Mouse (Mus musculus) liver, embryonic 15.5 days (tissue): ENCODE measurements around the gene Lst1. TPM values are rescaled to one million over a fixed set of nuclear protein-coding genes. Genes with fewer than 3 reads are reported as not detected.
A peak's percentile ranks its signal among the peaks of the same experiment; 100 is the strongest.

Experiments used
- ATAC-seq: fragments of 200-750 bp; cut with Nextera tagmentation; 2 replicates; pipeline ENCODE4 v1.8.0; 2017; ENCODE audit warnings: moderate number of reproducible peaks, mild to moderate bottlenecking, moderate library complexity; ENCODE audit not compliant: insufficient read depth
- H3K27ac ChIP-seq: fragments of 300-500 bp; sonication (generic); replicated peaks from 2 replicates; pipeline ENCODE4 v1.5.1; 2015; ENCODE audit warnings: mild to moderate bottlenecking, inconsistent platforms
- H3K27me3 ChIP-seq: fragments of 300-500 bp; sonication (generic); 2 replicates; pipeline ENCODE4 v1.6.1; 2015; ENCODE audit warnings: mild to moderate bottlenecking, inconsistent platforms
- H3K36me3 ChIP-seq: fragments of 300-500 bp; sonication (generic); replicated peaks from 2 replicates; pipeline ENCODE4 v1.6.1; 2015; ENCODE audit warnings: moderate library complexity, mild to moderate bottlenecking, inconsistent platforms
- H3K4me1 ChIP-seq: fragments of 300-500 bp; sonication (generic); replicated peaks from 2 replicates; pipeline ENCODE4 v1.6.1; 2015; ENCODE audit warnings: inconsistent platforms
- H3K4me2 ChIP-seq: fragments of 300-500 bp; sonication (generic); 2 replicates; pipeline ENCODE4 v1.6.1; 2015; ENCODE audit warnings: moderate library complexity, mild to moderate bottlenecking, inconsistent platforms
- H3K4me3 ChIP-seq: fragments of 300-500 bp; sonication (generic); replicated peaks from 2 replicates; pipeline ENCODE4 v1.5.1; 2015; ENCODE audit warnings: mild to moderate bottlenecking, inconsistent platforms
- H3K9ac ChIP-seq: fragments of 300-500 bp; sonication (generic); 2 replicates; pipeline ENCODE4 v1.6.1; 2015; ENCODE audit warnings: moderate library complexity, mild to moderate bottlenecking, inconsistent platforms
- H3K9me3 ChIP-seq: fragments of 300-500 bp; sonication (generic); replicated peaks from 2 replicates; pipeline ENCODE4 v1.6.1; 2016; ENCODE audit warnings: inconsistent platforms
- WGBS: fragments of 180-500 bp; shearing (Covaris S2); methylation state at CpG from one replicate; pipeline ENCODE4 v1.1.7; 2015; ENCODE audit warnings: mixed read lengths; ENCODE audit not compliant: insufficient replicate concordance; 5-methylcytosine and 5-hydroxymethylcytosine counted together
- polyA plus RNA-seq: library from polyadenylated mRNA; unstranded; fragments of >200 nt; fragmentation: Nextera tagmentation; extraction: Ambion mirVana; gene quantifications from 2 replicates; pipeline ENCODE4 v1.2.1, GENCODE M21; 2015

Lst1 gene
- polyA plus RNA-seq, 1 experiment from 2014 or later, result 40.2 TPM

GRCm38 (mm10) chr17:35157661-35158175, 30.5 kb downstream of the Lst1 start:
- Histone ChIP-seq H3K9me3 (no peaks in the 10 kb centered on the region), H3K9ac (no peak overlapping the region), H3K4me1 (peaks cover 14% of the 10 kb centered on the region), H3K27me3 (no peaks in the 10 kb centered on the region), H3K4me2 (no peak overlapping the region), H3K4me3 (no peak overlapping the region), H3K36me3 (peaks cover 100% of the 10 kb centered on the region), H3K27ac (no peak overlapping the region)
- no peak for ATAC-seq
- 84% methylated on average over 8 of the region's 8 CpGs for WGBS

GRCm38 (mm10) chr17:35157254-35157653, 31.0 kb downstream of the Lst1 start:
- H3K36me3 ChIP-seq, result peaks cover 100% of the 10 kb centered on the region

GRCm38 (mm10) chr17:35156461-35157200, 31.6 kb downstream of the Lst1 start:
- no peak overlapping the region for H3K27ac ChIP-seq
- no peak overlapping the region for H3K4me2 ChIP-seq
- no peaks in the 10 kb centered on the region for H3K27me3 ChIP-seq
- H3K4me1 ChIP-seq, result peaks cover 3% of the 10 kb centered on the region
- H3K9me3 ChIP-seq, result no peaks in the 10 kb centered on the region
- no peak overlapping the region for H3K4me3 ChIP-seq
- WGBS, result 86% methylated on average over 33 of the region's 33 CpGs
- no peak overlapping the region for H3K9ac ChIP-seq
- peaks cover 100% of the 10 kb centered on the region for H3K36me3 ChIP-seq
- ATAC-seq, result no peak

More at GRCm38 (mm10) chr17:35157254-35157653, 31.0 kb downstream of the Lst1 start:
- H3K27ac ChIP-seq, result no peak overlapping the region
- no peaks in the 10 kb centered on the region for H3K9me3 ChIP-seq
- no peak overlapping the region for H3K4me3 ChIP-seq
- no peak for ATAC-seq
- H3K4me1 ChIP-seq, result peaks cover 10% of the 10 kb centered on the region
- H3K4me2 ChIP-seq, result no peak overlapping the region
- H3K9ac ChIP-seq, result no peak overlapping the region
- no peaks in the 10 kb centered on the region for H3K27me3 ChIP-seq
- WGBS, result 86% methylated on average over 8 of the region's 8 CpGs

GRCm38 (mm10) chr17:35155451-35155850, 32.8 kb downstream of the Lst1 start:
- WGBS, result 90% methylated on average over 12 of the region's 12 CpGs
- Histone ChIP-seq H3K9ac (no peak overlapping the region), H3K4me1 (no peaks in the 10 kb centered on the region)

GRCm38 (mm10) chr17:35154616-35155015, 33.6 kb downstream of the Lst1 start:
- Histone ChIP-seq H3K36me3 (peaks cover 99% of the 10 kb centered on the region), H3K4me2 (no peak overlapping the region), H3K9ac (no peak overlapping the region), H3K4me3 (no peak overlapping the region), H3K27ac (no peak overlapping the region), H3K9me3 (no peaks in the 10 kb centered on the region), H3K27me3 (no peaks in the 10 kb centered on the region), H3K4me1 (no peaks in the 10 kb centered on the region)
- 84% methylated on average over 7 of the region's 7 CpGs for WGBS
- ATAC-seq, result no peak

More at GRCm38 (mm10) chr17:35155451-35155850, 32.8 kb downstream of the Lst1 start:
- Histone ChIP-seq H3K4me3 (no peak overlapping the region), H3K4me2 (no peak overlapping the region), H3K27ac (no peak overlapping the region), H3K36me3 (peaks cover 99% of the 10 kb centered on the region), H3K27me3 (no peaks in the 10 kb centered on the region), H3K9me3 (no peaks in the 10 kb centered on the region)
- ATAC-seq, result no peak

- 75% methylated on average over 4 of the region's 4 CpGs for WGBS
- H3K9ac ChIP-seq, result no peak overlapping the region
- peaks cover 99% of the 10 kb centered on the region for H3K36me3 ChIP-seq
- H3K4me3 ChIP-seq, result no peak overlapping the region
- no peak overlapping the region for H3K27ac ChIP-seq
- no peaks in the 10 kb centered on the region for H3K4me1 ChIP-seq
- no peak for ATAC-seq
- no peak overlapping the region for H3K4me2 ChIP-seq
- H3K9me3 ChIP-seq, result no peaks in the 10 kb centered on the region
- no peaks in the 10 kb centered on the region for H3K27me3 ChIP-seq
These were observed 34.3 kb downstream of the Lst1 start for GRCm38 (mm10) chr17:35153931-35154330.

- H3K4me3 ChIP-seq, result no peak overlapping the region
- H3K27ac ChIP-seq, result no peak overlapping the region
- no peak overlapping the region for H3K4me2 ChIP-seq
- no peak overlapping the region for H3K9ac ChIP-seq
- no peaks in the 10 kb centered on the region for H3K9me3 ChIP-seq
- H3K4me1 ChIP-seq, result no peaks in the 10 kb centered on the region
- H3K27me3 ChIP-seq, result no peaks in the 10 kb centered on the region
- peaks cover 99% of the 10 kb centered on the region for H3K36me3 ChIP-seq
- ATAC-seq, result no peak
- 87% methylated on average over 9 of the region's 9 CpGs for WGBS
These were observed 35.2 kb downstream of the Lst1 start for GRCm38 (mm10) chr17:35153077-35153476.

GRCm38 (mm10) chr17:35152121-35152520, 36.1 kb downstream of the Lst1 start:
- no peaks in the 10 kb centered on the region for H3K27me3 ChIP-seq
- no peaks in the 10 kb centered on the region for H3K4me1 ChIP-seq
- H3K4me3 ChIP-seq, result no peak overlapping the region
- no peak for ATAC-seq
- no peak overlapping the region for H3K4me2 ChIP-seq
- WGBS, result 86% methylated on average over 4 of the region's 4 CpGs
- no peak overlapping the region for H3K9ac ChIP-seq
- H3K27ac ChIP-seq, result no peak overlapping the region
- no peaks in the 10 kb centered on the region for H3K9me3 ChIP-seq
- H3K36me3 ChIP-seq, result peaks cover 99% of the 10 kb centered on the region

- no peak for ATAC-seq
- H3K9ac ChIP-seq, result no peak overlapping the region
- WGBS, result 70% methylated on average over 5 of the region's 5 CpGs
- H3K9me3 ChIP-seq, result no peaks in the 10 kb centered on the region
- H3K27me3 ChIP-seq, result no peaks in the 10 kb centered on the region
- H3K36me3 ChIP-seq, result peaks cover 99% of the 10 kb centered on the region
- no peaks in the 10 kb centered on the region for H3K4me1 ChIP-seq
- no peak overlapping the region for H3K4me3 ChIP-seq
- no peak overlapping the region for H3K4me2 ChIP-seq
- H3K27ac ChIP-seq, result peak overlapping the region; percentile 10; the same call in 1 of the 2 replicates
These were observed 40.2 kb downstream of the Lst1 start for GRCm38 (mm10) chr17:35147922-35148639.

GRCm38 (mm10) chr17:35147348-35147747, 40.9 kb downstream of the Lst1 start:
- H3K9me3 ChIP-seq, result no peaks in the 10 kb centered on the region
- no peak overlapping the region for H3K4me3 ChIP-seq
- ATAC-seq, result no peak
- H3K27me3 ChIP-seq, result no peaks in the 10 kb centered on the region
- no peak overlapping the region for H3K27ac ChIP-seq
- H3K9ac ChIP-seq, result no peak overlapping the region
- H3K36me3 ChIP-seq, result peaks cover 99% of the 10 kb centered on the region
- no peak overlapping the region for H3K4me2 ChIP-seq
- 66% methylated on average over 3 of the region's 3 CpGs for WGBS
- no peaks in the 10 kb centered on the region for H3K4me1 ChIP-seq

GRCm38 (mm10) chr17:35146139-35146538, 42.1 kb downstream of the Lst1 start:
- H3K27ac ChIP-seq, result no peak overlapping the region

More at GRCm38 (mm10) chr17:35146139-35146538, 42.1 kb downstream of the Lst1 start:
- no peaks in the 10 kb centered on the region for H3K9me3 ChIP-seq
- no peaks in the 10 kb centered on the region for H3K4me1 ChIP-seq
- H3K27me3 ChIP-seq, result no peaks in the 10 kb centered on the region
- peaks cover 99% of the 10 kb centered on the region for H3K36me3 ChIP-seq
- no peak overlapping the region for H3K9ac ChIP-seq
- ATAC-seq, result no peak
- no peak overlapping the region for H3K4me2 ChIP-seq
- 86% methylated on average over 5 of the region's 5 CpGs for WGBS
- no peak overlapping the region for H3K4me3 ChIP-seq
